Mouse (Mus musculus): ENCODE measurements at regions not wholly inside any gene's neighbourhood (a gene's known extent, or its start where the extent isn't known, plus 50 kb on each side); places are given as distances from the start of the nearest gene placed in this dataset.

GRCm38 (mm10) chr14:84659206-84659775 lies 215.9 kb downstream of the Pcdh17 start:
- TF ChIP-seq CTCF (IDR thresholded peaks at IDR 0.05; ENCODE audit: low read depth, low read length): no peak
- TF ChIP-seq POLR2A (IDR thresholded peaks at IDR 0.05; ENCODE audit: insufficient read depth, low read length): no peak
